Mouse (Mus musculus) common myeloid progenitor, adult 5-6 weeks (primary cell): Measurements from ENCODE around the gene Ttc7b. TPM values are rescaled to one million over a fixed set of nuclear protein-coding genes. Genes with fewer than 3 reads are reported as not detected.
A peak's percentile ranks its signal among the peaks of the same experiment; 100 is the strongest.

ENCODE experiments used
- ATAC-seq: replicated peaks from 2 replicates; pipeline ENCODE4 v1.8.0; 2016; ENCODE audit warnings: low read depth, mild to moderate bottlenecking, moderate TSS enrichment, inconsistent platforms; ENCODE audit not compliant: poor library complexity, severe bottlenecking
- total RNA-seq: library from RNA; stranded (forward); fragments of 200-1000, 187-1606 nt; gene quantifications from 2 replicates; pipeline ENCODE4 v1.2.3, GENCODE M21; 2017

Gene Ttc7b
- total RNA-seq, 1 experiment from 2014 or later, result 18.0 TPM

DNA sequence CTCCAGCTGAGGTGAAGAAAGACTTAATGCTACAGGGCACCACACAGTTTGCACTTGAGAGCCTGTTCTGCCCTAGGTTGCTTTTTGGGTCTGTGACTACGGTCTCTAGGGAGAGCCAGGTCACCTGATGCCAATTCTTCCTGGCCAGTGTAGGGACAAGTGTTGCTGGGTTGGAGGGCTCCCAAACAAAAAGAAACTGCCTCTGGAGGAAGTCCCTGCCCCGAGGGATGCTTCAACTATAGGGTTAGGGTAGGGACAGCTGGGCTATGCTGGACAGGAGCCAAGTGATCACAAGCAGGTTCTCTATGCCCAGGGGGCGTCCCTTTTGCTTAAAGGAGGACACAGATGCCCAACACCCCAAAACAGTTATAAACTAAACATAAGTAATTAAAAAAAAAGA is 202.7 kb downstream of the Ttc7b start:
- no peak for ATAC-seq

DNA sequence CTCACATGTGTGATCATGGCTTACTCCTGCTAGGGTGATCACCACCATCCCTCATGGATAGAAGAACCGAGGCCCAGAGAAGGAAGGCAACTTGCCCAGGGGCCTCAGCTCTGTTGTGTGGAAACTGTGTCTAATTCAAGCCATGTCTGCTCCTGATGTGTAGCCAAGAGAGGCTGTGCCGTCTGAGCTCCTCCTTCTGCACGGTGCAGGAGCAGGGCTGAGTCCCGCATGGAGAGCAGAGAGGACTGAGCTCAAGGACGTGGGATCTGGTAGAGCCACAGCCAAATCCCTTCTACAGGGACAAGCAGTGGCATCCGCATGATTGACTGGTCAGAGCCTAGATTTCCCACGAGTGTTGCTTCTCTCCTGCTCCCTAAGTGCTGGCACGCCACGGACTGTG is 204.5 kb downstream of the Ttc7b start:
- no peak for ATAC-seq

DNA sequence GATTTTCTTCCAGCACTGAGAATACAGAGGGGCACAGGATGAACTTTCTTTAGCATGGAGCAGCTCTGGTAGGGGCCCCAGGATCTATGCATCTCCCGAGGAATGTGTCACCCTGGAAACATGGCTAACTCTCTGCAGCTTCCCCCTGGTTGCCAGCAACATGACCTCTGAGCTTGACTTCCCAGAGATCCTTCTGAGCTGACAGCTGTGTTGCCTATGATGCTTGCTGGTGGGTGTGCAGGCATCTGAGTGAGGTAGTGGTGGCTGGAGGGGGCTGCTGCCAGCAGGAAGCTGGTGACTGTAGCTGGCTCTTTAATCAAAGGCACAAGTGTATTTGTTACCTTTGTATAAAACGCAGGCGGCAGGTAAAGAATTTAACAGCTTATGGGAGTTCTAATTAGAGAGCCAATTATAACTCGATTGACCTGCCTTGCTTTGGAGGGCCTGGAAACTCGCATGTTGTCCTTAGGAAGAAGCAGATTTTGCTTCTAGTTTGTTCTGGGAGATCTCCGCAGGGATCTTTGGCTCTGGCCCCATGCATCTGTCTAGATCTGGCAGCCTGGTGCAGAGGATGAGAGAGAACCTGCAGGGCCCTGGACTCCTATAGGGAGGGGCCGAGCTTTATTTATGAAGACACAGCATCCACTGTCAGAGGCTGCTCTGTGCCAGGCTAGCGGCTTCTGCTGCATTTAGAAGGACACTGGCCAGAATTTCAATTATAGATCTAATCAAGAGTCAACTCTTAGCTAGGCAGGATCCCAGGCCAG is 205.3 kb downstream of the Ttc7b start:
- no peak for ATAC-seq

DNA sequence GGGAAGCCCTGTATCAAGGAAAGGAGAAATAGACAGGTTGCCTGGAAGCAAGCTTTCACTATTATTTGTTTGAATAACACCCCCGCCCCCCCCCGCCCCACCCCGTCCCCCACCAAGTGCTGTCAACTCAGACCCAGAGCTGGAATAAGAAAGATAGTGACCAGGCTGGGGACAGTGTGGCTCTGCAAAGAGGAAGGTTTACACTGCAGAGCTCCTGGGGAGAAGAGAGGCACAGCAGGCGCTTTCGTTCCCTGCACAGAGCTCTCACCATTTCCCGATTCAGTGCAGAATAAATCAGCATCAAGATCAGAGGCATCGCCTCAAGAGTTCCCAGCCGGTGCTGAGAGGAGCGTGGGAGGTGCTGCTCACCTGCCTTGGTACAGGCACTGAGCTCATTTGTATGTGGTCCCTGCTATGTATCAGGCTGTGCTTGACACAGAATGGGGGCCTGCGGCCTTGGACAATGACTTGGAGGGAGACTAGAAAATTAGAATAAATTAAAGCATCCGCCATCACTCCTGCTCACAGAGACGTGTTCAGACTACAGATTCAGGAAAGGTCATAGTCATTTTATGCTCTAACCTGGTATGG is 206.7 kb downstream of the Ttc7b start:
- no peak for ATAC-seq

DNA sequence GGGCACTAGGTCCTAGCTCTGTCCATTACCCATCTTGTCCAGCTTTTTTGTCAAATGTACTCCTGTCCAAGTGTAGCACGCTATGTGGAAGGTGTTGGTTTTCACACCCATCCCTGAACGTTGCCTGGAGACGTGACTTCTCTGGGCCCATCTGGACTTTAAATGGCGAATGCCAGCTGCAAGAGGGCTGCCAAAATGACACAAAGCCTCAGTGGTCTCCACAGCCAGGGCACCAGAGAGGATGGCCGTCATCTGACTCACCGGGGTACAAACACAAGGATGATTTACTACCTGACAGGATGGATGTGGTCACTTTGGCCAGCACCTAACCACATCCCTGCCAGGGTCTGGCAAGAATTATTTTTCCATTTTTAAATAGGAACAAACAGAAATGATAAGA is 207.4 kb downstream of the Ttc7b start:
- ATAC-seq, result peak; percentile 73

DNA sequence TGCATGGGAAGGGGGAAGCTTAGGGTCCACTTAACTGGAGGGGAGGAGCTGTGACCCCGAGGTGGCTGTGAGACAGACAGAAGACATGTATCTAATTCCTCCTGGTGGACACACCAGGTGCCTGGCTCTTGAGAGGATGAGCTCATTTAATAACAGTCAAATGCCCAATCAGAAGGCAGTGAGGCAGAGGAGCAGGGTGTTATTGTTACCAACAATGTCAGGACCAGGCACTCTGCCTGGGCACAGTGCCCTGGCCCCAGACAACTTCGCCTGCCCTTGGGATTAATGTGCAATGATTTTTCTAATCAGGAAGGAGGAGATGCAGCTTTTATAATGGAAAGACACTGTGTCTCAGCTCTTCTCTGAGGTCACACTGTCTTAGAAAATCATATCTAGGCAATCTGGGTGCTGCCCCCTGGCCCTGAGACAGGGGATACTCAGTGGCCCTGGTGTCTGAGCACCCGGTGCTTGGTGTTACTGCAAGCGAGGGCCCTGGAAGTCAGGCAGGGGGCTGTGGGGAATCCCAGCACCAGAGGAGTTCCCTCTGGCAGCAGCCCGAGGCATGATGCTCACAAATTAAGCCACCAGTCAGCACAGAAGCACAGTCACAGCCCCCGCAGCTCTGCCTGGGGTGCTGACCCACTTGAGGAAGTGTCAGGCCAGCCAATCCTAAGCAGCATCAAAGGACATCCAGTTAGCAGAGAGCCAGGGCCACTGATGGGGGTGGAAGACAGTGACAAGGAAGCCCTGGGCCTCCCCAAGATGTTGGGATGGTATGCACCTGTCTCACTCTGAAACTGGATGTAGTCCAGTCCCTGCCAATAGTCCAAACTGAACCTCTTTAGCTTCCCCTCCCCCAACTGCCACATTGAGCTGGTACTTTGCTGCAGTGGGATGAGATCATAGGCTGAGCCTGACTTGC is 209.9 kb downstream of the Ttc7b start:
- ATAC-seq, result no peak

DNA sequence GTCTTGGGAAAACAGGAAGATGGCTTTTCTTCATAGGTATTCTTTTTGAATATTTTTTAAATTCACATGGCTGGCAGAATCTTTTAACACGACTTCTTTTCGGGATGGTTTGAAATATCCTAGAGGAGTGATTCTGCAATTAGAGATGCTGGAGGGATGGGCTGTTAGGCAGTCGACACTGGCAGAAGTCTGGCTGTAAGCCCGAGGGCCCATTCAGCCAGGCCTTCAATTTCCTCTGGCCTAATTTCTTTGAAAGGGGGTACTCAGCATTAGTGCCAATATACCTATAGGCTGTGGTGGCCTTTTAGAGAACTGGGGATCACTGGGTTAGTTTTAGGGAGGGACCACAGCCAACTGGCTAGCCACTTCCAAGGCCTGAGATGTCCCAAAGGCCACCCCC is 211.4 kb downstream of the Ttc7b start:
- ATAC-seq, result no peak

DNA sequence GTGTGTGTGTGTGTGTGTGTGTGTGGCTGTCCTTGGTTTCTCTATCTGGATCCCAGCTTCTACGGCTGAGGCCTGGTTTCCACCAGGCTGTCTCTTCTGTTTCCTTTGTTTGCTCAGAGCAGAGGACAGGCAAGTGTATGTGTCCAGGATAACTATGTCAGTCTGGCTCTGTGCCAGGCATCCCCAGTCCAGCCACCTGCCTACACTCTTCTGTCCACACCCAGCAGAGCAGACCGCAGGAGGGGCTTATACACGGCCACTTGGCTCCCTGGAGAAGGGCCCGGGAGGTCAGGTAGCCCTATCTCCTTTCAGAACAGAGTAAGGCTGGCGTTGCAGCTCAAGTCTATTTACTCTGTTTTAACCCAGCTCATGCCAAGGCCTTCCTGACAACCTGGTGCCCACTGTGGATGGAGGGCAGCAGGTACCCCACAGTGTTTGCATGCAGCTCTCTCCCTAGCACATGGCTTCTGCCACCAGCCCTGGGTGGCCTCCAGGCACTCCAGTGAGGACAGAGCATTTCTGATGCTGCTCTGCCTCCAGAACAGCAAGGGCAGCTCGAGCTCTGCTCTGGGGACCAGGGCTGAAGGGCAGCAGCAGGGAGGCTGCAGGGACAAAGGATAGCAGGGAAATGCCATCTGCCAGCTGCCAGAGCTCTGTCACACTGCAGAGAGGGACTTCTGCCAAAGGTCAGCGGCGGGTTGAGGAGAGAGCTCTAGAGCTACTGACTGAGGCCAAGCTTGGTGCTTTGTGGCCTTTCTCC is 212.9 kb downstream of the Ttc7b start:
- no peak for ATAC-seq

DNA sequence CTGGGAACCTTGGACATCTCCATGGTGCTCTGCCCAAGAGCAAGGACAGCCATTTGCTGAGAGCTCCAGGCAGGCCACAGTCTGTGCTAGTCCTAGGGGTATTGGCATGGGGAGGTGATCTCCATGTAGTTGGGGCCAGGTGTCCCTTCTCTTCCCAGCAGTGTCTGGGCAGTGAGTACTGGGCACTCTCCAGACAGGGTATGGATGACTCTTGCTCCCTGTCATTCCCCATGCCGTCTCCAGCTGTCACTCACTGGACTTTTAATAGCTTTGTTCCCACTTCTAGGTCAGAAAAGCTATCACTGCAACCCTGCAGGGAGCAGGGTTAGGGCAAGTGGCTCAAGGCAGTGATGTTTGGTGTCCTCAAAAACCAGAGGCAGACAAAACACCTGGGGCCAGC is 214.3 kb downstream of the Ttc7b start:
- no peak for ATAC-seq

DNA sequence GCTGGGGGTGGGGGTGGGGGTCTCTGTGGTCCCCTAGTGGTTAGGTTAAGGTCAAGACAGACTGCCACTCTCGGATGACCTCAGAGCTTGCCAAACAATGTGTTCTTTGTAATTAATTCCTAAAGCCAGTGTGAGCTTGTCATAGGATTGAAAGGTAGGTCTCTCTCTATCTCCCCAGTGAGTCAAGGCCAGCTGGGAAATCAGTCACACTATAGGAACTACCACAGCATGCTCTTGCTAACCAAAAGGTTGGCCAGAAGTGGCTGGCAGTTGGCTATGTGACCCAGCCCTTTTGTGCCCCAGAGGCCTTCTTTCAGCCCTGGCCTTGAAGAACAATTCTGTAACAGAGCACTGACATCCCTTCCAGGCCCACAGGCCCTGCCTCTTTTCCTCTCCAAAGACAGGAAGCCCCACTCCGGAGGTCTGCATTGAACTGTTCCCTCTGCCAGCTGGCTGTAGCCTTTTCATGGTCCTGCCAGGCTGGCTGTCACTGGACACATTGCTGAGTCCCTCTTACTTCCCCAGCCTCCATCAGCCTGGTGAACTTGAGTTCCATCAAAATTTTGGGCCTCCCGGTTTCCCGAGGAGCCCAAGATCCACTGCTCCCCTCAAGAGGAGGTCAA is 215.5 kb downstream of the Ttc7b start:
- no peak for ATAC-seq

DNA sequence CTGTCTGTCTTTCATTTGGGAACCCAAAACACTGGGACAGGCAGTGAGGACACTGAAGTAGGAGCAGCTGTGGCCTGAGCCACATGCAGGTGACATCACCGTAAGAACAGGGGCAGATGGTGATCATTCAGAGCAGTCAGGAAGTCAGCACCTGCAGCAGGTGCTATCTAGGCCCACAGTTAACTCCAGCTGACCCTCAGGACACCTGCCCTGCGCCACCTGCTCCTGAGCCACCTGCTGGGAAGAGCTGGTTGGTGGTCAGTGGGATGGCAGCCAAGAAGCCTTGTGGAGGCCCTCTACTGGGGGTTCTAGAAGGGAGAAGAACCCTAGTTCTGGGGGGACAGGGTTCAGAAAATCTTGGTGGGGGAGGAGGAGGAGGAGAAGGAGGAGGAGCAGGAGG is 216.3 kb downstream of the Ttc7b start:
- no peak for ATAC-seq

DNA sequence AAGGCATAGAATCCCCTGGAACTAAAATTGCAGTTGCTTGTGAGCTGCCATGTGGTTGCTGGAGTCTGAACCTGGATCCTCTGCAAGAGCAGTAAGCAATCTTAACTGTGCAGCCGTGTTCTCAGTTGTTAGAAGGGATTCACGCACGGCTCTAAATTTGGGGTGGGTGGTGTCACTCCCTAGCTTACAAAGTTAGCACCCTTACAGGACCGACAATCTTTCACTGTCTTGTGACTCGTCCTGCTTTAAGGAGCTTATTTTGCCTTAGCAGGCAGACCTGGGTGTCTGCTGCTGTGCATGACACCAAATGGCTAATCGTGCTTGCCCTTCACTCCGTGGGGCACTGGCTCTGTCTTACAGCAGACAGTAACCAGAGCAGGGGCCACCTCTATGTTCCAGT is 217.5 kb downstream of the Ttc7b start:
- no peak for ATAC-seq

DNA sequence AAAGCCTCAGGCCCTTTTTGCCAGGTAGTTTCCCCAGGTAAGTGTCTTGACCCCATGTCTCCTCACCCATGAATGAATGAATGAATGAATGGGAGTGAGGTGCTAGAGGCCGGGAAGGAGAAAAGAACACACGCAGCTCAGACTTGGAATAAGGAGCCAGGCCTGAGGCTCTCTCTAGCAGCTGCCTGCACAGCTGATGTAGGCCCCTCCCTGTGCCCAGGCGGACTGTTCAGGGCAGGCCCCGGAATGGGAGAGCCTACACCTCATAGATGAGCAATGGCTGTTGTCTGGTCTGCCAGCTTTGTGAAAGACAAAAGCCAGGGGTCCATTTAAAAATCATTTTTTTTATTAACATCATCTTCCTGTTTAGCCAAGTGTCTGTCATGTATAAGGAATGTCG is 220.2 kb downstream of the Ttc7b start:
- ATAC-seq, result no peak

DNA sequence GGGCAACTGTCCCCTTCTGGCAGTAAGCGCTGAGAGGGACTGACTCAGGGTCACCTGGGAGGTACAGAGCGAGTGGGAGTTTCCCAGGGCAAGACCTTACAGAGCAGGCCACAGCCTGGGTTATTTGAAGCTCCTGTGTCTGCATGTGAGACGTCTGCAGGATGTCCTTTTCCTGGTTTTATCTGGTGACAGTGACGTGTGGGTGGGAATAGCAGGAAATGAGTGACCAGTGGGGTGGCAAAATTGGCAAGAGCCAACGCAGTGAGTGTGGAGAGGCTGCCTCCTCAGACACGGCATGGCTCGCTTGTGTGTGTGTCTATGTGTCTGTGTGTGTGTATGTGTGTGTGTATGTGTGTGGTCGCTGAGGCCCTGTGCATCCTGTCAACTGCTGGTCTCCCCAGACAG is 221.3 kb downstream of the Ttc7b start:
- peak; percentile 22; the same call in 1 of the 2 replicates for ATAC-seq

DNA sequence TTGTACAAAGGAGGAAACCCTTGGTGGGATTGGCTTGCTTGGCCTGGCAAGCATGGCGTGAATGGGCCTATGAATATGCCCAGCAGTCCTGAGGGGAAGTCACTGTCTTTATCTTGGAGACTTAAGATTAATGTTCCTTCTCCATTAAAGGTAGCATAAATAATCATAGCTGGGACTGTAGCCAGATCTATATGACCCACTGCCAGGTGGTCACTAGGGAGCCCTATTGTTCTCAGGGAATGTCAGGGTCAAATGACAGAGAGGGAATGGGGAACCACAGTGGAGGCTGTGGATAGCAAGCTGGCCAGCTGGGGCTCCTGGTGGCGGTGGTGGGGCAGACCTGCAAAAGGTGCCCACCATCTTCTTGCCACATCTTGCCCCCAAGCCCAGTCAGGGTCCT is 221.8 kb downstream of the Ttc7b start:
- ATAC-seq, result no peak

DNA sequence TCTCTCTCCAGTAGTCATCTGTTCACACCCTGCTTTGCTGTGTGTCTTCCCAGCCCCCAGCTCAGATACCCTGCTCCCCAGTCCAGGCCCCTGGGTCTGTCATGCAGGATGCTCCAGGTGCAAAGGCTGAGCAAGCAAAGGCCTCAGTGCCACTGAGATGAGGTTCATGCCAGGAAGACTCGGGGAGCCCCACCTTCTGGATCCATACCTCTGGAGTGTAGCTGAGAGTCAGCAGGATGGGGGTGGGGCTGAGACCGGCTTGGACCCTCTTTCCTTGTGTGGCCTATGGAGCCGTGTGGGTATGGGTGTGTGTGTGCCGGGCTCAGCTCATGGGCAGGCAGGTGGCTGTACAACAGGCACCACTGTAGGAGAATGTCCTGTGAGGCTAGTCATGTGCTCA is 222.7 kb downstream of the Ttc7b start:
- ATAC-seq, result no peak

DNA sequence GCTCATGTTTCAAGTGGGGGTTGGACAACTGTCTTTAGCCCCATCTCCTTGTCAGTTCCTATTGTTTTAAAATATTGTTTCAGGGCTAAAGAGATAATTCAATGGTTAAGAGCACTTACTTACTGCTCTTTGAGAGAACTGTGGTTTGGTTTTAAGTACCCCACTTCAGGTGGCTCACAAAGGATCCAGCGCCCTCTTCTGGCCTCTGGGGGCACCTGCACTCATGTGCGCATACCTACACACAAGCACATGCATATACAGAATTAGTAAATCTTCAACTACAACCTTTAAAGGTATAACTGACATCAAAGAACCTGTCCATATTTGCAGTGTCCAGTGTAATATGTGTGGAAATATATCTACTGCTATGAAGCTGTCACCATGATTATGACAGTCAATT is 226.2 kb downstream of the Ttc7b start:
- no peak for ATAC-seq

DNA sequence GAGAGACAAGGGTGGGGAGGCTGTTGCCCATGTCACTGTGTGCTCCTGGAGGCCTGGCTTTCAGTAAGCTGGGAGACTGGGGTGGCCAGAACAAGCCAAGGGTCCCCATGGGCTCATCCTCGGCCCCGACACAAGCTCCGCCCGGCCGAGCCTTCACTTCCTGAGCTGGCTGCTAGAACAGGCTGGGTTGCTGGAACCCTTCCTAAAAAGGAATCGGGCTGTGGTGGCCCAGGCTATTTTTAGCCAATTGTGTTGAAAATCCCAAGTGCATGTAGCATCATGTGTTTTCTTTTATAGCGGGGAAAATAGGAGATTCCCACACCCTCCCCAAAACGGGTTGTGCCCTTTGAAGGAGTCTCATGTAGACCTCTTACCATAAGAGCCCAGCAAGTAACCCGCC is 226.7 kb downstream of the Ttc7b start:
- no peak for ATAC-seq

DNA sequence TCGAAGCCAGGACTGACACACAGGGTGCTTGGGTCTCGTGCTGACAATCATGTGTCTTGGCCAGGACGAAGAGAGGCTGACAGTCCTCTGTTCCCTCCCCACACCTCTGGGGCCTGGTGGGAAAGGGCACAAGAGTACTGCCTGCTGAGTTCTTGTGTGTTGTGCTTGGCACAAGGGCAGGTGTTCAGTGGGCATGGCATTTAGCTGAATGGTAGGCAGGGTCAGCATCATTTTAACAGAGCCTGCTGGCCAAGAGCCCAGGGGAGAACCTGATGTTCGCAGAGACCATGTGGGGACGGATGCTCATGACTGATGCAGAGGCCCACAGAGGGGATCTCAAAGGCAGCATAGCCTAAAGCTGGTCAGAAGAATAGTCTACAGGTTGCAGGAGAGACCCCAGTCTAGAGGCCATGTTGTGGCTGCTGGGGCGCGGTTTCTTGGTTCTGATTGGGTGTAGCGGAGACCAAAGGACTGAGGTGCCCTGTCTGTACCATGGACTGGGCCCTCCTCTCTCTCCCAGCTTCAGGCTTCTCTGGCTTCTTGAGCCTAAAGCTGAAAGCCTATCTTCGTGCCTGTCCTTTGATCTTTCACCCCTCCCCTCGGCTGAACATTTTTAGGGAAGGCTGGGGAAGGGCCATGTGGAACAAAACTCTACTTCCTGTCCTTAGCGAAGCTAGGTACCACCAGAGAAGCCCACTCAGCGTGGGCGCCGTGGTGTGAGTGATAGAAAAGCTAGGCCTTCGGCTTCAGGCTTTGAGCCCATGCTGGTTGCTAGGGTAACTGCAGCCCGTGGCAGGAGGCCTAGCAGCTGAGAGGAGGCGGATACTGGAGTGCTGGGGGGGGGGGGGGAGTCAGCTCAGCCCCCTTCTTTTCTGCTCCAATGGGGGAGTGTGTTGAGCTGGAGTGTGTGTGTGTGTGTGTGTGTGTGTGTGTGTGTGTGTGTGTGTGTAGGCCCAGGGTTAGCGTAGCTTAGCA is 229.6 kb downstream of the Ttc7b start:
- ATAC-seq, result no peak
